Mouse (Mus musculus) limb, embryonic 11.5 days (tissue): Measurements from ENCODE around the gene Pus7l. TPM values are rescaled to one million over a fixed set of nuclear protein-coding genes. Genes with fewer than 3 reads are reported as not detected.

Experiments
- ATAC-seq: fragments of 200-750 bp; cut with Nextera tagmentation; 2 replicates; pipeline ENCODE4 v1.8.0; 2017; ENCODE audit warnings: low read depth; ENCODE audit not compliant: insufficient number of reproducible peaks, low FRiP score, low TSS enrichment
- DNase-seq: peaks from one replicate; pipeline ENCODE4 v3.0.0-alpha.2; 2015; ENCODE audit warnings: low spot score
- H3K27ac ChIP-seq: fragments of 300-500 bp; sonication (generic); replicated peaks from 2 replicates; pipeline ENCODE4 v1.5.1; 2014; ENCODE audit warnings: low read depth, mild to moderate bottlenecking, low read length
- H3K27me3 ChIP-seq: fragments of 300-500 bp; sonication (generic); 2 replicates; pipeline ENCODE4 v1.6.1; 2014; ENCODE audit warnings: mild to moderate bottlenecking, low read length, mixed read lengths; ENCODE audit not compliant: control insufficient read depth, insufficient read depth
- H3K36me3 ChIP-seq: fragments of 300-500 bp; sonication (generic); 2 replicates; pipeline ENCODE4 v1.6.1; 2014; ENCODE audit warnings: mild to moderate bottlenecking, low read length, moderate library complexity, mixed read lengths; ENCODE audit not compliant: control insufficient read depth, insufficient read depth
- H3K4me1 ChIP-seq: fragments of 300-500 bp; sonication (generic); 2 replicates; pipeline ENCODE4 v1.6.1; 2014; ENCODE audit warnings: low read length, mixed read lengths; ENCODE audit not compliant: control insufficient read depth, insufficient read depth
- H3K4me2 ChIP-seq: fragments of 300-500 bp; sonication (generic); 2 replicates; pipeline ENCODE4 v1.6.1; 2014; ENCODE audit warnings: low read depth, mild to moderate bottlenecking, moderate library complexity; ENCODE audit not compliant: severe bottlenecking
- H3K4me3 ChIP-seq: fragments of 300-500 bp; sonication (generic); 2 replicates; pipeline ENCODE4 v1.5.1; 2014; ENCODE audit warnings: low read depth, low read length
- H3K9ac ChIP-seq: fragments of 300-500 bp; sonication (generic); 2 replicates; pipeline ENCODE4 v1.6.1; 2014; ENCODE audit warnings: mild to moderate bottlenecking, low read length
- H3K9me3 ChIP-seq: fragments of 300-500 bp; sonication (generic); 2 replicates; pipeline ENCODE4 v1.6.1; 2016; ENCODE audit warnings: low read length; ENCODE audit not compliant: control insufficient read depth
- WGBS: fragments of 180-500 bp; shearing (Covaris S2); extraction: QIAGEN DNeasy Blood & Tissue Kit; methylation state at CpG from one replicate; pipeline ENCODE4 v1.1.7; 2014; 5-methylcytosine and 5-hydroxymethylcytosine counted together
- polyA plus RNA-seq: library from polyadenylated mRNA; unstranded; fragments of >200 nt; fragmentation: Nextera tagmentation; extraction: Ambion mirVana; gene quantifications from 2 replicates; pipeline ENCODE4 v1.2.1, GENCODE M21; 2014

Gene Pus7l
- polyA plus RNA-seq, 1 experiment from 2014 or later: 9.0 TPM

- H3K9me3 ChIP-seq: no peaks in the 10 kb centered on the region
- H3K27me3 ChIP-seq: no peaks in the 10 kb centered on the region
- H3K27ac ChIP-seq: no peak overlapping the region
- no peak overlapping the region for H3K9ac ChIP-seq
- H3K36me3 ChIP-seq: no peaks in the 10 kb centered on the region
- ATAC-seq (0 out of 2 replicates have a peak, but pooled peaks have one; percentile 31), DNase-seq (peak; percentile 90)
- no peak overlapping the region for H3K4me2 ChIP-seq
- H3K4me3 ChIP-seq: no peak overlapping the region
- H3K4me1 ChIP-seq: no peaks in the 10 kb centered on the region
- WGBS: 28% methylated on average over 7 of the region's 7 CpGs
Measured at GRCm38 (mm10) chr15:94557442-94557841, 14.1 kb upstream of the Pus7l start.

- ATAC-seq: no peak
- Histone ChIP-seq H3K4me1 (no peaks in the 10 kb centered on the region), H3K27me3 (no peaks in the 10 kb centered on the region), H3K27ac (no peak overlapping the region), H3K9ac (no peak overlapping the region), H3K9me3 (no peaks in the 10 kb centered on the region), H3K36me3 (no peaks in the 10 kb centered on the region), H3K4me3 (no peak overlapping the region), H3K4me2 (no peak overlapping the region)
- no peak for DNase-seq
- 93% methylated on average over 9 of the region's 9 CpGs for WGBS
Measured at GRCm38 (mm10) chr15:94553536-94553935, 10.2 kb upstream of the Pus7l start.

GRCm38 (mm10) chr15:94544844-94545243 lies 1.5 kb upstream of the Pus7l start:
- Histone ChIP-seq H3K9me3 (no peaks in the 10 kb centered on the region), H3K4me2 (no peak overlapping the region), H3K4me1 (peaks cover 2% of the 10 kb centered on the region; the same call in 1 of the 2 replicates), H3K4me3 (no peak overlapping the region), H3K36me3 (no peaks in the 10 kb centered on the region), H3K9ac (no peak overlapping the region), H3K27ac (no peak overlapping the region), H3K27me3 (no peaks in the 10 kb centered on the region)
- ATAC-seq (no peak), DNase-seq (no peak)
- WGBS: 89% methylated on average over 4 of the region's 4 CpGs

GRCm38 (mm10) chr15:94544052-94544636 lies 797 bp upstream of the Pus7l start:
- H3K27ac ChIP-seq: no peak overlapping the region
- WGBS: 52% methylated on average over 9 of the region's 9 CpGs
- H3K4me1 ChIP-seq: peaks cover 2% of the 10 kb centered on the region; the same call in 1 of the 2 replicates
- ATAC-seq (no peak), DNase-seq (no peak)
- H3K36me3 ChIP-seq: no peaks in the 10 kb centered on the region
- H3K4me3 ChIP-seq: peak overlapping the region; percentile 85
- peak overlapping the region; percentile 67 for H3K9ac ChIP-seq
- no peaks in the 10 kb centered on the region for H3K9me3 ChIP-seq
- peak overlapping the region; percentile 56 for H3K4me2 ChIP-seq
- no peaks in the 10 kb centered on the region for H3K27me3 ChIP-seq

- Histone ChIP-seq H3K27me3 (no peaks in the 10 kb centered on the region), H3K27ac (no peak overlapping the region), H3K9me3 (no peaks in the 10 kb centered on the region), H3K36me3 (no peaks in the 10 kb centered on the region), H3K4me2 (peak overlapping the region; percentile 56), H3K9ac (peak overlapping the region; percentile 67), H3K4me1 (peaks cover 2% of the 10 kb centered on the region; the same call in 1 of the 2 replicates), H3K4me3 (peak overlapping the region; percentile 85)
- ATAC-seq (peak; percentile 85), DNase-seq (no peak)
- 15% methylated on average over 17 of the region's 22 CpGs for WGBS
Measured at GRCm38 (mm10) chr15:94542567-94543408, 559 bp downstream of the Pus7l start.

- no peak overlapping the region for H3K9ac ChIP-seq
- H3K4me1 ChIP-seq: peaks cover 2% of the 10 kb centered on the region; the same call in 1 of the 2 replicates
- H3K36me3 ChIP-seq: no peaks in the 10 kb centered on the region
- no peaks in the 10 kb centered on the region for H3K27me3 ChIP-seq
- H3K27ac ChIP-seq: no peak overlapping the region
- H3K9me3 ChIP-seq: no peaks in the 10 kb centered on the region
- H3K4me2 ChIP-seq: no peak overlapping the region
- no peak for ATAC-seq
- WGBS: 94% methylated on average over 3 of the region's 3 CpGs
- no peak overlapping the region for H3K4me3 ChIP-seq
- no peak for DNase-seq
Measured at GRCm38 (mm10) chr15:94539296-94539695, 4.1 kb downstream of the Pus7l start.

GRCm38 (mm10) chr15:94535521-94535920 lies 7.8 kb downstream of the Pus7l start:
- H3K4me2 ChIP-seq: no peak overlapping the region
- no peaks in the 10 kb centered on the region for H3K9me3 ChIP-seq
- H3K4me3 ChIP-seq: no peak overlapping the region
- ATAC-seq (no peak), DNase-seq (no peak)
- WGBS: 88% methylated on average over 7 of the region's 7 CpGs
- no peak overlapping the region for H3K27ac ChIP-seq
- no peaks in the 10 kb centered on the region for H3K4me1 ChIP-seq
- H3K36me3 ChIP-seq: no peaks in the 10 kb centered on the region
- H3K9ac ChIP-seq: no peak overlapping the region
- no peaks in the 10 kb centered on the region for H3K27me3 ChIP-seq

GRCm38 (mm10) chr15:94532956-94533355 lies 10.4 kb downstream of the Pus7l start:
- H3K36me3 ChIP-seq: no peaks in the 10 kb centered on the region
- no peak overlapping the region for H3K9ac ChIP-seq
- WGBS: 95% methylated on average over 6 of the region's 6 CpGs
- H3K4me1 ChIP-seq: no peaks in the 10 kb centered on the region
- no peak for ATAC-seq
- no peak overlapping the region for H3K4me2 ChIP-seq
- no peaks in the 10 kb centered on the region for H3K27me3 ChIP-seq
- no peak overlapping the region for H3K4me3 ChIP-seq
- DNase-seq: no peak
- no peak overlapping the region for H3K27ac ChIP-seq
- no peaks in the 10 kb centered on the region for H3K9me3 ChIP-seq
